Mouse (Mus musculus): ENCODE results near the gene Rap2a.

- TF ChIP-seq IRF4 (IDR thresholded peaks at IDR 0.05; ENCODE audit: low read depth, low read length), result no peak
- TF ChIP-seq POLR2A (IDR thresholded peaks at IDR 0.05; ENCODE audit: low read depth, low read length), result no peak
- TF ChIP-seq CTCF (conservative IDR thresholded peaks at IDR 0.05 in 1 of 2, IDR thresholded peaks at IDR 0.05 in 1 of 2; ENCODE audit: low read depth in 2 of 2, low read length in 2 of 2), result no peak
- no peak for TF ChIP-seq E2F4 (IDR thresholded peaks at IDR 0.05; ENCODE audit: insufficient replicate concordance, low read depth, low read length)
- no peak for TF ChIP-seq TBP (conservative IDR thresholded peaks at IDR 0.05; ENCODE audit: low read depth, low read length)
- TF ChIP-seq NRF1 (IDR thresholded peaks at IDR 0.05; ENCODE audit: low read depth, low read length), result no peak
- no peak for TF ChIP-seq MAFK (IDR thresholded peaks at IDR 0.05; ENCODE audit: insufficient replicate concordance, low read length)
Observed at GRCm38 (mm10) chr14:120511821-120512220, 33.6 kb downstream of the Rap2a start.

Measured in CH12.LX (cell line).